Mouse (Mus musculus): ENCODE measurements at regions not wholly inside any gene's neighbourhood (a gene's known extent, or its start where the extent isn't known, plus 50 kb on each side); places are given as distances from the start of the nearest gene placed in this dataset.

GRCm38 (mm10) chr13:90781974-90782373 is 123.2 kb downstream of the Atp6ap1l start:
- H3K9me3 ChIP-seq (replicated peaks): no peaks in the 10 kb centered on the region
- no peaks in the 10 kb centered on the region for H3K36me3 ChIP-seq
- no peaks in the 10 kb centered on the region for H3K4me1 ChIP-seq
- no peak overlapping the region for H3K4me3 ChIP-seq (replicated peaks)
- no peaks in the 10 kb centered on the region for H3K27me3 ChIP-seq
- WGBS: 72% methylated on average over 2 of the region's 2 CpGs
- ATAC-seq (replicated peaks; ENCODE audit: low FRiP score): no peak
- H3K9ac ChIP-seq: no peak overlapping the region
- no peak overlapping the region for H3K27ac ChIP-seq
- no peak overlapping the region for H3K4me2 ChIP-seq

GRCm38 (mm10) chr13:90777952-90778298 is 127.2 kb downstream of the Atp6ap1l start:
- Histone ChIP-seq H3K9ac (no peak overlapping the region), H3K36me3 (no peaks in the 10 kb centered on the region), H3K9me3 (replicated peaks) (no peaks in the 10 kb centered on the region), H3K4me3 (replicated peaks) (no peak overlapping the region), H3K27ac (no peak overlapping the region), H3K4me2 (no peak overlapping the region), H3K4me1 (no peaks in the 10 kb centered on the region), H3K27me3 (no peaks in the 10 kb centered on the region)
- ATAC-seq (replicated peaks; ENCODE audit: low FRiP score): no peak
- WGBS: 65% methylated on average over 4 of the region's 4 CpGs

GRCm38 (mm10) chr13:90777123-90777951 is 127.8 kb downstream of the Atp6ap1l start:
- no peaks in the 10 kb centered on the region for H3K27me3 ChIP-seq
- no peak overlapping the region for H3K27ac ChIP-seq
- H3K9ac ChIP-seq: no peak overlapping the region
- 92% methylated on average over 5 of the region's 5 CpGs for WGBS
- no peaks in the 10 kb centered on the region for H3K9me3 ChIP-seq (replicated peaks)
- no peak overlapping the region for H3K4me3 ChIP-seq (replicated peaks)
- H3K4me1 ChIP-seq: no peaks in the 10 kb centered on the region
- ATAC-seq (replicated peaks; ENCODE audit: low FRiP score): no peak
- no peak overlapping the region for H3K4me2 ChIP-seq
- no peaks in the 10 kb centered on the region for H3K36me3 ChIP-seq

- 56% methylated on average over 2 of the region's 2 CpGs for WGBS
- Histone ChIP-seq H3K4me2 (no peak overlapping the region), H3K27me3 (no peaks in the 10 kb centered on the region), H3K9ac (no peak overlapping the region), H3K4me1 (0 out of 2 replicates have a peak, but pooled peaks cover 4% of the 10 kb centered on the region), H3K4me3 (replicated peaks) (no peak overlapping the region), H3K36me3 (no peaks in the 10 kb centered on the region), H3K27ac (no peak overlapping the region), H3K9me3 (replicated peaks) (no peaks in the 10 kb centered on the region)
- ATAC-seq (replicated peaks; ENCODE audit: low FRiP score): no peak
Measured at GRCm38 (mm10) chr13:90762154-90762553, 143.0 kb downstream of the Atp6ap1l start.

GRCm38 (mm10) chr13:90760516-90761050 is 144.6 kb downstream of the Atp6ap1l start:
- Histone ChIP-seq H3K4me3 (replicated peaks) (no peak overlapping the region), H3K4me1 (0 out of 2 replicates have a peak, but pooled peaks cover 4% of the 10 kb centered on the region), H3K9me3 (replicated peaks) (no peaks in the 10 kb centered on the region), H3K27me3 (no peaks in the 10 kb centered on the region), H3K4me2 (no peak overlapping the region), H3K27ac (no peak overlapping the region), H3K9ac (no peak overlapping the region), H3K36me3 (no peaks in the 10 kb centered on the region)
- 0 out of 2 replicates have a peak, but pooled peaks have one; percentile 40 for ATAC-seq (replicated peaks; ENCODE audit: low FRiP score)
- WGBS: 36% methylated on average over 4 of the region's 4 CpGs

GRCm38 (mm10) chr13:90754451-90754850 is 150.7 kb downstream of the Atp6ap1l start:
- Histone ChIP-seq H3K4me3 (replicated peaks) (no peak overlapping the region), H3K9ac (no peak overlapping the region), H3K4me2 (no peak overlapping the region), H3K9me3 (replicated peaks) (no peaks in the 10 kb centered on the region), H3K36me3 (no peaks in the 10 kb centered on the region), H3K27ac (no peak overlapping the region), H3K27me3 (no peaks in the 10 kb centered on the region), H3K4me1 (no peaks in the 10 kb centered on the region)
- WGBS: 91% methylated on average over 3 of the region's 3 CpGs
- no peak for ATAC-seq (replicated peaks; ENCODE audit: low FRiP score)

GRCm38 (mm10) chr13:90749741-90750140 is 155.4 kb downstream of the Atp6ap1l start:
- WGBS: 52% methylated on average over 1 of the region's 1 CpGs
- no peaks in the 10 kb centered on the region for H3K4me1 ChIP-seq

GRCm38 (mm10) chr13:90745063-90745462 is 160.1 kb downstream of the Atp6ap1l start:
- no peaks in the 10 kb centered on the region for H3K27me3 ChIP-seq
- H3K4me3 ChIP-seq (replicated peaks): no peak overlapping the region
- H3K9me3 ChIP-seq (replicated peaks): no peaks in the 10 kb centered on the region
- no peaks in the 10 kb centered on the region for H3K4me1 ChIP-seq
- no peak overlapping the region for H3K4me2 ChIP-seq
- H3K36me3 ChIP-seq: no peaks in the 10 kb centered on the region
- H3K9ac ChIP-seq: no peak overlapping the region
- 17% methylated on average over 1 of the region's 1 CpGs for WGBS
- no peak for ATAC-seq (replicated peaks; ENCODE audit: low FRiP score)
- no peak overlapping the region for H3K27ac ChIP-seq

More at GRCm38 (mm10) chr13:90749741-90750140, 155.4 kb downstream of the Atp6ap1l start:
- Histone ChIP-seq H3K4me3 (replicated peaks) (no peak overlapping the region), H3K9ac (no peak overlapping the region), H3K36me3 (no peaks in the 10 kb centered on the region), H3K9me3 (replicated peaks) (no peaks in the 10 kb centered on the region), H3K27me3 (no peaks in the 10 kb centered on the region), H3K27ac (no peak overlapping the region), H3K4me2 (no peak overlapping the region)
- ATAC-seq (replicated peaks; ENCODE audit: low FRiP score): no peak

GRCm38 (mm10) chr13:90742615-90743402 is 162.3 kb downstream of the Atp6ap1l start:
- Histone ChIP-seq H3K27ac (no peak overlapping the region), H3K4me3 (replicated peaks) (no peak overlapping the region), H3K4me2 (no peak overlapping the region), H3K27me3 (no peaks in the 10 kb centered on the region), H3K4me1 (no peaks in the 10 kb centered on the region), H3K9me3 (replicated peaks) (no peaks in the 10 kb centered on the region), H3K36me3 (no peaks in the 10 kb centered on the region), H3K9ac (no peak overlapping the region)
- no peak for ATAC-seq (replicated peaks; ENCODE audit: low FRiP score)
- 59% methylated on average over 4 of the region's 4 CpGs for WGBS

- no peaks in the 10 kb centered on the region for H3K27me3 ChIP-seq
- H3K4me1 ChIP-seq: no peaks in the 10 kb centered on the region
- WGBS: 82% methylated on average over 1 of the region's 1 CpGs
- H3K9me3 ChIP-seq (replicated peaks): no peaks in the 10 kb centered on the region
- H3K4me3 ChIP-seq (replicated peaks): no peak overlapping the region
- no peak overlapping the region for H3K9ac ChIP-seq
- H3K36me3 ChIP-seq: no peaks in the 10 kb centered on the region
- H3K27ac ChIP-seq: no peak overlapping the region
- ATAC-seq (replicated peaks; ENCODE audit: low FRiP score): no peak
- H3K4me2 ChIP-seq: no peak overlapping the region
Measured at GRCm38 (mm10) chr13:90739797-90740196, 165.4 kb downstream of the Atp6ap1l start.

- H3K36me3 ChIP-seq: no peaks in the 10 kb centered on the region
- WGBS: 85% methylated on average over 3 of the region's 3 CpGs
- H3K4me2 ChIP-seq: no peak overlapping the region
- ATAC-seq (replicated peaks; ENCODE audit: low FRiP score): no peak
- no peak overlapping the region for H3K27ac ChIP-seq
- H3K9ac ChIP-seq: no peak overlapping the region
- no peaks in the 10 kb centered on the region for H3K27me3 ChIP-seq
- no peak overlapping the region for H3K4me3 ChIP-seq (replicated peaks)
- H3K4me1 ChIP-seq: no peaks in the 10 kb centered on the region
- H3K9me3 ChIP-seq (replicated peaks): no peaks in the 10 kb centered on the region
Measured at GRCm38 (mm10) chr13:90738513-90738912, 166.6 kb downstream of the Atp6ap1l start.

GRCm38 (mm10) chr13:90733265-90733664 is 171.9 kb downstream of the Atp6ap1l start:
- no peak for ATAC-seq (replicated peaks; ENCODE audit: low FRiP score)
- H3K27ac ChIP-seq: no peak overlapping the region
- no peak overlapping the region for H3K4me2 ChIP-seq
- no peaks in the 10 kb centered on the region for H3K9me3 ChIP-seq (replicated peaks)
- H3K4me1 ChIP-seq: no peaks in the 10 kb centered on the region
- 93% methylated on average over 3 of the region's 3 CpGs for WGBS
- no peak overlapping the region for H3K4me3 ChIP-seq (replicated peaks)
- H3K9ac ChIP-seq: no peak overlapping the region
- H3K36me3 ChIP-seq: no peaks in the 10 kb centered on the region
- H3K27me3 ChIP-seq: no peaks in the 10 kb centered on the region
